Mouse (Mus musculus) adrenal gland, postnatal 36 days (tissue): Measurements from ENCODE around the gene Slc35b2. TPM values are rescaled to one million over a fixed set of nuclear protein-coding genes. Genes with fewer than 3 reads are reported as not detected.

Source experiments
- DNase-seq, 2 experiments: peaks; one replicate each; pipeline ENCODE4 v3.0.0; 2021; ENCODE audit warnings: mixed read lengths in 1 of 2
- total RNA-seq, 2 experiments: library from RNA; stranded (reverse); gene quantifications; 2 replicates each; pipeline ENCODE4 v1.2.3; 2021

The Slc35b2 gene
- total RNA-seq, 2 experiments from 2014 or later = 43.4 to 75.9 TPM

GRCm38 (mm10) chr17:45564531-45565084, 934 bp downstream of the Slc35b2 start:
- DNase-seq = no peak

- no peak for DNase-seq
These were observed 1.4 kb downstream of the Slc35b2 start for GRCm38 (mm10) chr17:45565103-45565502.

- DNase-seq = no peak
These were observed 2.3 kb downstream of the Slc35b2 start for GRCm38 (mm10) chr17:45566031-45566359.

GRCm38 (mm10) chr17:45566360-45567161, 2.9 kb downstream of the Slc35b2 start:
- DNase-seq = no peak

GRCm38 (mm10) chr17:45567162-45567601, 3.5 kb downstream of the Slc35b2 start:
- DNase-seq = no peak

- no peak for DNase-seq
These were observed 5.3 kb downstream of the Slc35b2 start for GRCm38 (mm10) chr17:45568990-45569389.

GRCm38 (mm10) chr17:45569999-45570398, 6.3 kb downstream of the Slc35b2 start:
- no peak for DNase-seq

- DNase-seq = peak; percentile 83 to 88
These were observed 8.7 kb downstream of the Slc35b2 start for GRCm38 (mm10) chr17:45572103-45573086.

- peak; percentile 99 for DNase-seq
These were observed 9.6 kb downstream of the Slc35b2 start, which contains the start of gene Hsp90ab1 for GRCm38 (mm10) chr17:45573087-45573779. TSS of gene Hsp90ab1 (minus strand) at chr17:45573271.

- DNase-seq = peak; percentile 97 to 99
These were observed 10.1 kb downstream of the Slc35b2 start for GRCm38 (mm10) chr17:45573780-45574123.

GRCm38 (mm10) chr17:45574129-45574761, 10.6 kb downstream of the Slc35b2 start:
- DNase-seq = peak; percentile 84 to 86

GRCm38 (mm10) chr17:45575123-45575897, 11.6 kb downstream of the Slc35b2 start:
- DNase-seq = no peak

- no peak for DNase-seq
These were observed 14.6 kb downstream of the Slc35b2 start for GRCm38 (mm10) chr17:45578242-45578641.

GRCm38 (mm10) chr17:45578843-45579242, 15.2 kb downstream of the Slc35b2 start:
- DNase-seq = peak in 1 of 2 experiments; percentile 51

- no peak for DNase-seq
These were observed 15.9 kb downstream of the Slc35b2 start for GRCm38 (mm10) chr17:45579554-45579953.

- peak; percentile 62 for DNase-seq
These were observed 17.3 kb downstream of the Slc35b2 start for GRCm38 (mm10) chr17:45580958-45581477.

GRCm38 (mm10) chr17:45581567-45581983, 17.9 kb downstream of the Slc35b2 start:
- peak; percentile 68 to 78 for DNase-seq

- no peak for DNase-seq
These were observed 18.5 kb downstream of the Slc35b2 start for GRCm38 (mm10) chr17:45582188-45582587.

- no peak for DNase-seq
These were observed 19.2 kb downstream of the Slc35b2 start for GRCm38 (mm10) chr17:45582715-45583355.
